In genomic region chr6:126563898-126564297, GRCm38 (mm10) we compare ENCODE assay signal across 8 mouse cellular contexts. TPM values are rescaled to one million over a fixed set of nuclear protein-coding genes. Genes with fewer than 3 reads are reported as not detected.
DNase-seq lines count a peak whose midpoint lies in the region; TF ChIP-seq lines count a peak whose summit lies in the region.

No protein-coding gene starts in this region.

- intact Hi-C loops in heart, postnatal 10 days (cut with DNase I) = loop anchor here (1.0 kb wide), 1 partner anchor 138 kb away; no protein-coding TSS in a partner anchor

- H3K4me3 ChIP-seq in embryonic fibroblast, embryonic 13.5 days (ENCODE audit: insufficient read depth, low read length) = no peak overlapping the region

- DNase-seq in CD4-positive helper T cell, adult 2 months (ENCODE audit: low read depth, low spot score) = peak; percentile 27
- peak; percentile 83 to 85 for DNase-seq in adrenal gland, postnatal 36 days
- DNase-seq in heart, postnatal 10 days = peak; percentile 83 to 92
- DNase-seq in large intestine, adult 2 months (ENCODE audit: low read depth, low spot score) = peak; percentile 3
- DNase-seq in lung, adult 18-20 months = peak; percentile 45 to 54
- peak; percentile 89 for DNase-seq in retina, postnatal 1 day
- DNase-seq in urinary bladder, postnatal 14 days (ENCODE audit: low spot score) = peak; percentile 78

- 20% methylated on average over 7 of the region's 7 CpGs for WGBS in large intestine, adult 2 months

- no peak for TF ChIP-seq POLR2A in embryonic fibroblast, embryonic 13.5 days (IDR thresholded peaks at IDR 0.05; ENCODE audit: low read depth, low read length)

- no peaks in the 10 kb centered on the region for H3K4me1 ChIP-seq in embryonic fibroblast, embryonic 13.5 days (ENCODE audit: control insufficient read depth, insufficient read depth, low read length)

- no peak overlapping the region for H3K27ac ChIP-seq in embryonic fibroblast, embryonic 13.5 days (ENCODE audit: insufficient read depth, low read length)

- TF ChIP-seq CTCF in embryonic fibroblast, embryonic 13.5 days (IDR thresholded peaks at IDR 0.05; ENCODE audit: borderline replicate concordance, insufficient read depth, low read length) = peak; percentile 91

RNA-seq across cellular contexts. Expression of gene Kcna5, which starts 28.7 kb away (rescaled TPM):
- 1 to 10 TPM; 1.8 to 2.3 TPM for total RNA-seq in adrenal gland, postnatal 36 days (2021)
- not detected in 2 replicates for polyA plus RNA-seq in embryonic fibroblast, embryonic 13.5 days (2011; ENCODE audit: insufficient read length, low read depth, missing spikeins)
- 10 to 100 TPM; 14.3 to 21.5 TPM for total RNA-seq in heart, postnatal 10 days (2021)
- 0.74 and 1.1 TPM in 2 replicates for polyA plus RNA-seq in large intestine, adult 2 months (2012; rRNA removed)

Comparison
In these comparisons a context has a peak if more than half of its experiments do, and no peak if none do; other contexts are left out.
1. DNase-seq: peak in every context shown above with its lines; median percentile 89 in retina, postnatal 1 day; 88 in heart, postnatal 10 days; 84 in adrenal gland, postnatal 36 days; 78 in urinary bladder, postnatal 14 days; 50 in lung, adult 18-20 months; 27 in CD4-positive helper T cell, adult 2 months; 3 in large intestine, adult 2 months.
2. RNA of gene Kcna5, which starts 28.7 kb away (total RNA-seq): 14.3 to 21.5 TPM in heart, postnatal 10 days; 1.8 to 2.3 TPM in adrenal gland, postnatal 36 days; every median in the first group is over 4 times any median in the second.